ENCODE assay signal across 8 mouse cellular contexts in genomic region chr12:111878213-111878612, GRCm38 (mm10). TPM values are rescaled to one million over a fixed set of nuclear protein-coding genes. Genes with fewer than 3 reads are reported as not detected.
A peak's percentile ranks its signal among the peaks of the same experiment; 100 is the strongest.
DNase-seq lines count a peak whose midpoint lies in the region; TF ChIP-seq lines count a peak whose summit lies in the region.

No protein-coding gene starts in this region.

- intact Hi-C loops in heart, postnatal 10 days (cut with DNase I), result loop anchor here (1.0 to 10.0 kb wide), 4 partner anchors 29 to 217 kb away; no protein-coding TSS in a partner anchor

- peak; percentile 28 for DNase-seq in brain, embryonic 18.5 days (ENCODE audit: low read depth, low spot score)
- peak; percentile 76 for DNase-seq in forebrain, embryonic 10.5 days (ENCODE audit: extremely low spot score, low spot score)
- DNase-seq in heart, postnatal 10 days, result peak; percentile 81 to 92
- DNase-seq in kidney, postnatal 25 days, result peak; percentile 82 to 94
- DNase-seq in lung, adult 2 months, result peak; percentile 76
- peak; percentile 77 for DNase-seq in ovary, postnatal 36 days (ENCODE audit: low spot score)
- peak; percentile 82 for DNase-seq in thymus, postnatal 25 days

- no peak overlapping the region for H3K9ac ChIP-seq in ES-Bruce4 (ENCODE audit: low read depth, poor library complexity, severe bottlenecking)

- no peaks in the 10 kb centered on the region for H3K9me3 ChIP-seq in ES-Bruce4 (replicated peaks; ENCODE audit: control insufficient read depth, insufficient read depth, low read length, poor library complexity, severe bottlenecking)
- no peaks in the 10 kb centered on the region for H3K9me3 ChIP-seq in forebrain, embryonic 10.5 days

- no peak for TF ChIP-seq EP300 in ES-Bruce4 (IDR thresholded peaks at IDR 0.05; ENCODE audit: insufficient read depth, low read depth, low read length)

- H3K27me3 ChIP-seq in ES-Bruce4 (ENCODE audit: control insufficient read depth, insufficient read depth, low read length, poor library complexity, severe bottlenecking), result no peaks in the 10 kb centered on the region
- H3K27me3 ChIP-seq in forebrain, embryonic 10.5 days (ENCODE audit: poor library complexity, severe bottlenecking), result no peaks in the 10 kb centered on the region

- 20% methylated on average over 3 of the region's 3 CpGs for WGBS in forebrain, embryonic 10.5 days
- WGBS in lung, adult 2 months, result 11% methylated on average over 3 of the region's 3 CpGs

- peak; percentile 90 for TF ChIP-seq CTCF in ES-Bruce4 (IDR thresholded peaks at IDR 0.05; ENCODE audit: low read depth, low read length)
- peak; percentile 97 for TF ChIP-seq CTCF in lung, adult 2 months (IDR thresholded peaks at IDR 0.05; ENCODE audit: insufficient read depth, low read length)

- H3K4me3 ChIP-seq in ES-Bruce4 (ENCODE audit: low read depth, low read length), result no peak overlapping the region
- H3K4me3 ChIP-seq in forebrain, embryonic 10.5 days, result no peak overlapping the region
- no peak overlapping the region for H3K4me3 ChIP-seq in lung, adult 2 months (replicated peaks; ENCODE audit: extremely low read depth, low read depth, low read length)

- H3K27ac ChIP-seq in ES-Bruce4 (ENCODE audit: insufficient read depth, low read length), result no peak overlapping the region
- no peak overlapping the region for H3K27ac ChIP-seq in forebrain, embryonic 10.5 days

- no peaks in the 10 kb centered on the region for H3K4me1 ChIP-seq in ES-Bruce4 (ENCODE audit: control insufficient read depth, insufficient read depth, low read length)
- H3K4me1 ChIP-seq in forebrain, embryonic 10.5 days, result peaks cover 6% of the 10 kb centered on the region; the same call in 1 of the 2 replicates
- peaks cover 6% of the 10 kb centered on the region for H3K4me1 ChIP-seq in lung, adult 2 months (ENCODE audit: control insufficient read depth, insufficient read depth, low read length)

- no peak for TF ChIP-seq POLR2A in ES-Bruce4 (IDR thresholded peaks at IDR 0.05; ENCODE audit: insufficient read depth, low read length)
- no peak for TF ChIP-seq POLR2A in lung, adult 2 months (IDR thresholded peaks at IDR 0.05; ENCODE audit: borderline replicate concordance, extremely low read depth, low read depth, low read length)

- no peaks in the 10 kb centered on the region for H3K36me3 ChIP-seq in ES-Bruce4 (ENCODE audit: control insufficient read depth, insufficient read depth, low read length, poor library complexity, severe bottlenecking)
- no peaks in the 10 kb centered on the region for H3K36me3 ChIP-seq in forebrain, embryonic 10.5 days (replicated peaks)

RNA-seq across cellular contexts. Expression of gene Ppp1r13b, which starts 29.7 kb away (rescaled TPM):
- 7.8 and 8.9 TPM in 2 replicates for polyA plus RNA-seq in ES-Bruce4 (2011; ENCODE audit: insufficient read depth, insufficient read length, low read depth, missing spikeins)
- 2.9 and 3.1 TPM in 2 replicates for polyA plus RNA-seq in forebrain, embryonic 10.5 days (2016; fragmentation: Nextera tagmentation; extraction: Ambion mirVana)
- 10 to 100 TPM; 23.4 to 26.8 TPM for total RNA-seq in heart, postnatal 10 days (2021)
- 32.0 and 34.1 TPM in 2 replicates for polyA plus RNA-seq in lung, adult 2 months (2012; rRNA removed)

Comparison
In these comparisons a context has a peak if more than half of its experiments do, and no peak if none do; other contexts are left out.
1. DNase-seq: peak in every context shown above with its lines; median percentile 88 in kidney, postnatal 25 days; 86 in heart, postnatal 10 days; 82 in thymus, postnatal 25 days; 77 in ovary, postnatal 36 days; 76 in forebrain, embryonic 10.5 days; 76 in lung, adult 2 months; 28 in brain, embryonic 18.5 days.